Mouse (Mus musculus) liver, adult 2 months (tissue): ENCODE results near the gene Acvr1.

Experiments
- CTCF ChIP-seq: fragments of 200-500 bp; IDR thresholded peaks from 2 replicates; pipeline ENCODE4 v1.5.1; 2011; ENCODE audit warnings: low read depth, low read length, control low read depth
- POLR2A ChIP-seq: fragments of 200-500 bp; IDR thresholded peaks from 2 replicates; pipeline ENCODE4 v1.6.1; 2011; ENCODE audit warnings: low read length, control low read depth; ENCODE audit not compliant: insufficient read depth; ENCODE audit errors: extremely low read depth

GRCm38 (mm10) chr2:58601382-58601781 lies 34.4 kb upstream of the Acvr1 start:
- TF ChIP-seq CTCF (no peak), POLR2A (no peak)
